Mouse (Mus musculus) neural tube, embryonic 13.5 days (tissue): ENCODE results near the gene Lypla2. TPM values are rescaled to one million over a fixed set of nuclear protein-coding genes. Genes with fewer than 3 reads are reported as not detected.
A peak's percentile ranks its signal among the peaks of the same experiment; 100 is the strongest.

ENCODE experiments used
- ATAC-seq: fragments of 200-750 bp; cut with Nextera tagmentation; 2 replicates; pipeline ENCODE4 v1.8.0; 2017; ENCODE audit warnings: low read depth, mild to moderate bottlenecking, moderate TSS enrichment, moderate library complexity
- H3K27ac ChIP-seq: fragments of 300-500 bp; sonication (generic); replicated peaks from 2 replicates; pipeline ENCODE4 v1.5.1; 2015; ENCODE audit warnings: moderate library complexity, mild to moderate bottlenecking, inconsistent platforms
- H3K27me3 ChIP-seq: fragments of 300-500 bp; sonication (generic); 2 replicates; pipeline ENCODE4 v1.6.1; 2015; ENCODE audit warnings: mild to moderate bottlenecking, inconsistent platforms
- H3K36me3 ChIP-seq: fragments of 300-500 bp; sonication (generic); 2 replicates; pipeline ENCODE4 v1.6.1; 2015; ENCODE audit warnings: mild to moderate bottlenecking, inconsistent platforms
- H3K4me1 ChIP-seq: fragments of 300-500 bp; sonication (generic); replicated peaks from 2 replicates; pipeline ENCODE4 v1.6.1; 2015; ENCODE audit warnings: inconsistent platforms
- H3K4me2 ChIP-seq: fragments of 300-500 bp; sonication (generic); 2 replicates; pipeline ENCODE4 v1.6.1; 2015; ENCODE audit warnings: inconsistent platforms, mild to moderate bottlenecking, moderate library complexity
- H3K4me3 ChIP-seq: fragments of 300-500 bp; sonication (generic); 2 replicates; pipeline ENCODE4 v1.5.1; 2015; ENCODE audit warnings: mild to moderate bottlenecking, inconsistent platforms
- H3K9ac ChIP-seq: fragments of 300-500 bp; sonication (generic); 2 replicates; pipeline ENCODE4 v1.6.1; 2015; ENCODE audit warnings: moderate library complexity, mild to moderate bottlenecking, inconsistent platforms
- H3K9me3 ChIP-seq: fragments of 300-500 bp; sonication (generic); 2 replicates; pipeline ENCODE4 v1.6.1; 2016; ENCODE audit warnings: inconsistent platforms
- WGBS: fragments of 180-500 bp; shearing (Covaris S2); methylation state at CpG from one replicate; pipeline ENCODE4 v1.1.7; 2015; 5-methylcytosine and 5-hydroxymethylcytosine counted together
- polyA plus RNA-seq: library from polyadenylated mRNA; unstranded; fragments of >200 nt; fragmentation: Nextera tagmentation; extraction: Ambion mirVana; gene quantifications from 2 replicates; pipeline ENCODE4 v1.2.1, GENCODE M21; 2015

The Lypla2 gene
- polyA plus RNA-seq, 1 experiment from 2014 or later, result 199 TPM

DNA sequence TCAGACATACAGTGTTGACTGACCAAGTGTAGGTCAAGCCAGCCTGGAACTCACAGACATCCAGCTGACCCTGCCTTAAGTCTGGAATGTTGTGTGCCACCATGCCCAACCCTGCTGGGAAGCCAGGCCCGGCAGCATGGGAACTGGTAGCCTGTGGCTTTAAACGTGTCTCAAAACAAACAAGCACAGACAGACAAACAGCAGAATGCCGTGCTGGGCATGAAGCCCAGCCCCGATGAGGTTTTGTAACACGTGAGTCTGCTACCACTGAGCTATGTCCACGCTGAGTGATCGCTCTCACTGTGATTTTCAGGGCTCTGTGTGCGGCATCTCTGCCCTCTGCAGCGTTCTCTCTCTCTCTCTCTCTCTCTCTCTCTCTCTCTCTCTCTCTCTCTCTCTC lies 16.5 kb downstream of the Lypla2 start:
- no peaks in the 10 kb centered on the region for H3K4me1 ChIP-seq
- no peak for ATAC-seq
- H3K9me3 ChIP-seq, result 0 out of 2 replicates have a peak, but pooled peaks cover 4% of the 10 kb centered on the region
- H3K36me3 ChIP-seq, result peaks cover 86% of the 10 kb centered on the region
- H3K9ac ChIP-seq, result no peak overlapping the region
- H3K4me2 ChIP-seq, result no peak overlapping the region
- no peak overlapping the region for H3K4me3 ChIP-seq
- WGBS, result 87% methylated on average over 9 of the region's 9 CpGs
- H3K27ac ChIP-seq, result no peak overlapping the region
- no peaks in the 10 kb centered on the region for H3K27me3 ChIP-seq

DNA sequence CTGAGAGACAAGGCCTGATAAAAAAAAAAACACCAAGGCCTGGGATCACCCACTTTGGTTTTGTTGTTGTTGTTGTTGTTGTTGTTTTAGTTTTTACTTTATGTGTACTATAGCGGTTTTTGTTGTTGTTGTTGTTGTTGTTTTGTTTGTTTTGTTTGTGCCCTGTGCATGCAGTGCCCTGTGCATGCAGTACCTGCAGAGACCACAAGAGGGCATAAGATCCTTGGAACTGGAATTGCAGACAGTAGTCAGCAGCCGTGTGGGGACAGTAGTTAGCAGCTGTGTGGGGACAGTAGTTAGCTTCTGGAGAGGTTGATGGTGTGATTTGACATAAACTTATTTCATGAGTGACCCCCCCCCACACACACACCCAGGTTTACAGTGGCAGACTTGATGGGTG lies 18.2 kb downstream of the Lypla2 start:
- no peak for ATAC-seq
- Histone ChIP-seq H3K4me2 (no peak overlapping the region), H3K4me3 (no peak overlapping the region), H3K9ac (no peak overlapping the region), H3K27ac (no peak overlapping the region), H3K4me1 (0 out of 2 replicates have a peak, but pooled peaks cover 6% of the 10 kb centered on the region), H3K9me3 (0 out of 2 replicates have a peak, but pooled peaks cover 4% of the 10 kb centered on the region), H3K36me3 (peaks cover 71% of the 10 kb centered on the region), H3K27me3 (no peaks in the 10 kb centered on the region)
- 13% methylated on average over 2 of the region's 2 CpGs for WGBS

DNA sequence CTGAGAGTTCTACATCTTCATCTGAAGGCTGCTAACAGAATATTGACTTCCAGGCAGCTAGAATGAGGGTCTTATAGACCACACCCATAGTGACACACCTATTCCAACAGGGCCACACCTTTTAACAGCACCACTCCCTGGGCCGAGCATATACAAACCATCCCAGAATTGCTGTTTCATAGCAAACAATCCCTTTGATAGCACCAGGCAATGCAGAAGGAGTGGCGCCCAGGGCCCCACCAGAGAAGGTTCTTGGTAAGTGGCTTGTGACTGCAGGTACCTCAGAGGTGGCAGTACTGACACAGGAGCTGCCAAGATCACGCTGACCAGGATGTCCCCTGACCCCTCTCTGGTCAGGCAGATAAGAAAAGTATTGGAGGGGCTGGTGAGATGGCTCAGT lies 19.2 kb downstream of the Lypla2 start:
- H3K4me3 ChIP-seq, result no peak overlapping the region
- no peaks in the 10 kb centered on the region for H3K27me3 ChIP-seq
- no peak overlapping the region for H3K4me2 ChIP-seq
- no peak overlapping the region for H3K9ac ChIP-seq
- no peak for ATAC-seq
- 0 out of 2 replicates have a peak, but pooled peaks cover 4% of the 10 kb centered on the region for H3K9me3 ChIP-seq
- WGBS, result 95% methylated on average over 3 of the region's 3 CpGs
- peaks cover 61% of the 10 kb centered on the region for H3K36me3 ChIP-seq
- H3K4me1 ChIP-seq, result peaks cover 14% of the 10 kb centered on the region
- no peak overlapping the region for H3K27ac ChIP-seq

DNA sequence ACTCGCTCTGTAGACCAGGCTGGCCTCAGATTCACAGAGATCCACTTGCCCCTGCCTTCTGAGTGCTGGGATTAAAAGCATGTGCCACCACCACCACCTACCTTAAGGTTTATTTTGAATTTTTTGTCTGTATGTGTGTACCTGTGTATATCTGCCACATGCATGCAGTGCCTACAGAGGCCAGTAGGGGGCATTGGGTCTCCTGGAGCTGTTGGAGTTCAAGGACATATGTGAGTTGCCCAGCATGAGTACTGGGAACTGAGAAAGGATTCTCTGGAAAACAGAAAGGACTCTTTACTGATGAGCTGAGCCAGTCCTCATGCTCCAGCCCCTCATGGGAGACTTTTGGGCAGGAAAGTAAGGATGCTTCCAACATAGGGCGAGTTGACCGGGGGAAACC lies 20.9 kb downstream of the Lypla2 start:
- 95% methylated on average over 3 of the region's 3 CpGs for WGBS
- Histone ChIP-seq H3K4me1 (peaks cover 28% of the 10 kb centered on the region), H3K36me3 (peaks cover 48% of the 10 kb centered on the region), H3K9ac (no peak overlapping the region), H3K9me3 (0 out of 2 replicates have a peak, but pooled peaks cover 4% of the 10 kb centered on the region), H3K4me3 (no peak overlapping the region), H3K27ac (no peak overlapping the region), H3K27me3 (no peaks in the 10 kb centered on the region), H3K4me2 (no peak overlapping the region)
- no peak for ATAC-seq

DNA sequence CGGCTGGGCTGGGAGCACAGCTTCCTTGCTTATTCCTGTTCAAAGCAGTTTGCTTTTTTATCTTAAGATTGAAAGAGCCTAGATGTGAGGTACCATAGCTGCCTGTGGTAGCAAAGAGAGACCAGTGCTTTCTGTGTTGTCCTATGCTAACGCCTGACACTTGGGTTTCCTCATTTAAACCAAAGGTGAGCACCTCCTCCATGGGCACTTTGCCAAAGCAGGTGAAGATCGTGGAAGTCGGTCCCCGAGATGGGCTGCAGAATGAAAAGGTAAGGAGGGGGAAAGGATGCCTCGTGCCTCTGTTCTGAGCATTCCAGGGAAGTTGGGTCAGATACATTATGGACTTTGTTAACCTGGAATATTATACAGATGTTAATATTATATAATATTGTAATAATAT lies 22.1 kb downstream of the Lypla2 start:
- Histone ChIP-seq H3K27me3 (no peaks in the 10 kb centered on the region), H3K4me2 (no peak overlapping the region), H3K4me1 (peaks cover 33% of the 10 kb centered on the region), H3K4me3 (no peak overlapping the region), H3K27ac (no peak overlapping the region), H3K9me3 (0 out of 2 replicates have a peak, but pooled peaks cover 4% of the 10 kb centered on the region), H3K9ac (no peak overlapping the region), H3K36me3 (peaks cover 38% of the 10 kb centered on the region)
- no peak for ATAC-seq
- WGBS, result 86% methylated on average over 6 of the region's 6 CpGs

DNA sequence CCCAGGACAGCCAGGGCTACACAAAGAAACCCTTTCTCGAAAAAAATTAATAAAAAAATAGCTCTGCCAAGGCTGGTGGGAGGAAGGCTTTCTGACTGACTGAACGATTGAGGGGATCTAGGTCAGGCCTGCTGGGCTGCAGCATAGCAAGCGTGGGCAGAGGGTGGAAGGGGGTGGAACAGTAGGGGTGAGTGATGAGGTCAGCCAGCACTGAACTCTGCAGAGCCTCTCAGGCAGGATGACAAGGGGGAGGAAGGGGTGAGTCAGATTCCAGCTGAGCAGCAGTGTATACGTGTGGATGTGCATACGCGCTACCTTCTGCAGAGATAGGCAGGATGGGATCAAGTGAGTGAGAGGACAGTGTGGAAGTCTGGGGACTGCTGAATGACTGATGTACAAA lies 22.5 kb downstream of the Lypla2 start:
- Histone ChIP-seq H3K27me3 (no peaks in the 10 kb centered on the region), H3K27ac (no peak overlapping the region), H3K9me3 (0 out of 2 replicates have a peak, but pooled peaks cover 4% of the 10 kb centered on the region), H3K4me2 (no peak overlapping the region), H3K4me3 (no peak overlapping the region), H3K4me1 (peaks cover 33% of the 10 kb centered on the region), H3K9ac (no peak overlapping the region), H3K36me3 (peaks cover 33% of the 10 kb centered on the region)
- WGBS, result 70% methylated on average over 6 of the region's 6 CpGs
- ATAC-seq, result no peak

DNA sequence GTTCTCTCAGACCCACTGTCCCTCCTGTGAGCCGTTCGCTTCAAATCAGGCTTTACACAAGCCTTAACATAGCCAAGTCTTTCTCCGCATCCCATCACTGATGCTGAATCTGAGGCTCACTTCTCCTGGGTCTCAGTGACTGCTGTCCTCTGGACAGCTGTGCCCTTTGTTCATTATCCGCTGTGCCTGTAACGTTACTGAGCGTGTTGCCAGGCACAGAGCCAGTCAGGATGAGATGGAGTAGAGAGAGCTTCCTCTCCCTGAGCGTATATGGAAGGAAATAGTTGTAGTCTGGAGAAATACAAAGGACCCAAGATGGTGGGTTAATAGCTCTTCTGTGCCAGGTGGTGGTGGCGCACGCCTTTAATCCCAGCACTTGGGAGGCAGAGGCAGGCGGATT lies 23.0 kb downstream of the Lypla2 start:
- no peak overlapping the region for H3K9ac ChIP-seq
- 82% methylated on average over 10 of the region's 10 CpGs for WGBS
- ATAC-seq, result no peak

DNA sequence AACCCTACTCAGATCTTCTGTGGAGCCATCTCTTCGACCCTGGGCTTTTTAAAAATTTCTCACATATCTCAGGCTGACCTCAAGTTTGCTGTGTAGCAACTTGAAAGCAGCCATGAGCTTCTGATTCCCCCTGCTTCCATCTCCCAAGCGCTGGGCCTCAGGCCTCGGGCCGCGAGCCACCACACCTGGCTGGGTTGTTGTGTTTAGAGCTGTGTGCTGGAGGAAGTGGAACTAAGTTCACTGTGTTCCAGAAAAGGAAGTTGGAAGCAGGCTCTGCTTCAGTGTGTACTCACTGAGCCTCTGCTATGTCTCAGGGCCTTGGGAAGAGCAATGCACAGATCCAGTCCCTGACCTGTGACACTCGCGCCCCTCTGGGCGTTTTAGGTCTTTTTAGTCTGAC lies 24.3 kb downstream of the Lypla2 start:
- WGBS, result 93% methylated on average over 8 of the region's 8 CpGs
- Histone ChIP-seq H3K27me3 (no peaks in the 10 kb centered on the region), H3K4me1 (peaks cover 33% of the 10 kb centered on the region), H3K9me3 (0 out of 2 replicates have a peak, but pooled peaks cover 4% of the 10 kb centered on the region), H3K36me3 (peaks cover 23% of the 10 kb centered on the region), H3K4me3 (no peak overlapping the region), H3K4me2 (no peak overlapping the region), H3K9ac (no peak overlapping the region), H3K27ac (no peak overlapping the region)
- no peak for ATAC-seq

More for the DNA sequence above, 23.0 kb downstream of the Lypla2 start:
- Histone ChIP-seq H3K36me3 (peaks cover 29% of the 10 kb centered on the region), H3K9me3 (0 out of 2 replicates have a peak, but pooled peaks cover 4% of the 10 kb centered on the region), H3K27me3 (no peaks in the 10 kb centered on the region), H3K4me2 (no peak overlapping the region), H3K4me3 (no peak overlapping the region), H3K27ac (no peak overlapping the region), H3K4me1 (peaks cover 33% of the 10 kb centered on the region)

DNA sequence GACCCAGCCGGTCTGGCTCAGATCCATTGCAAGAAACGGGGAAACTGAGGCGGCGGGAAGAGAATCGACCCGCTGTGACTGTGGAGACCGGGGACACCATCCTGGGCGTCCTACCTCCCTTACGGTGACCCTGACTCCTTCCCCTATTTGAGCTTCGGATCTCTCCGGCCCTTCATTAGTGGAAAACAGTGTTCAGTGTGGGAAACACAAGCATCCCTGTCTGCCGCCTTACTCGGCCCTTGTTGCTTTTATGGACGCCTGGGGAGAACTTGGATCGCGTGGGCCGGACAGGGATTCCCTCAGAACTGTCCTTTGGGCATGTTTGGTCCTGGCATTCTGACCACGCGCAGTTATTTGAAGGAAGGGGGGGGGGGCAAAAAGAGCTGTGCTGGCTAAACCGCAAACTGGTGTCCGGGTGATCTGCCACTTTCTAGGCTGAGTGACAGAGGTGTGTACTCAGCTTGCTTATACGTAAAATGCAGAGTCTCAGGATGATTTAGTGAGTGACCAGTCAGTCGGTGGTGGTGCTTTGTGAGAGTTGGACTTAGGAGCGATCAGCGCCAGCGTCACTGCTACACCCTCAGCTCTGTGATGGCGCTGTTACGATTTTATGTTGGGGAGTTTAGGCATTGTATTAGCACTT lies 25.6 kb downstream of the Lypla2 start:
- Histone ChIP-seq H3K9ac (peak overlapping the region; percentile 83), H3K27ac (peak overlapping the region; percentile 79), H3K9me3 (0 out of 2 replicates have a peak, but pooled peaks cover 4% of the 10 kb centered on the region), H3K36me3 (peaks cover 14% of the 10 kb centered on the region), H3K4me2 (peak overlapping the region; percentile 86), H3K27me3 (no peaks in the 10 kb centered on the region), H3K4me3 (peak overlapping the region; percentile 83), H3K4me1 (peaks cover 33% of the 10 kb centered on the region)
- ATAC-seq, result peak; percentile 66
- 1% methylated on average over 28 of the region's 28 CpGs for WGBS

DNA sequence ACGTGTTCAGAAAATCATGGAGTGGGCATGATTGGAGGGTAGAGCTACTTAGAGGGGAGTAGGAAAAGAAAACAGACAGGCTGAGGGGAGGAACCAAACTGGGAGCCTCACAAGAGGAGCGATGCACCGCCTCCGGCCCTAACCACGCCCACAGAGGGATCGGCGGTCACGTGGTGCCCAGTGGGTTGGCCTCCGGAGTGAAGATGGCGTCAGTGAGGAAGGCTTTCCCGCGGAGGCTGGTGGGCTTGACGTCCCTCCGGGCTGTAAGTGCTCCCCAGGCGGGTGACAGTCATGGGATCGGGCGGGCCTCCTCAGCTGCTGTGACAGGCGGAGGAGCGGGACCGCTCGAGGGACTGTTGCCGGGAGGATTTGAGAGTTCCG lies 26.2 kb downstream of the Lypla2 start, which contains the start of gene Hmgcl:
Hmgcl (plus strand) TSS at position 171 of the 381 bp plus-strand sequence.
- WGBS, result 0% methylated on average over 23 of the region's 23 CpGs

DNA sequence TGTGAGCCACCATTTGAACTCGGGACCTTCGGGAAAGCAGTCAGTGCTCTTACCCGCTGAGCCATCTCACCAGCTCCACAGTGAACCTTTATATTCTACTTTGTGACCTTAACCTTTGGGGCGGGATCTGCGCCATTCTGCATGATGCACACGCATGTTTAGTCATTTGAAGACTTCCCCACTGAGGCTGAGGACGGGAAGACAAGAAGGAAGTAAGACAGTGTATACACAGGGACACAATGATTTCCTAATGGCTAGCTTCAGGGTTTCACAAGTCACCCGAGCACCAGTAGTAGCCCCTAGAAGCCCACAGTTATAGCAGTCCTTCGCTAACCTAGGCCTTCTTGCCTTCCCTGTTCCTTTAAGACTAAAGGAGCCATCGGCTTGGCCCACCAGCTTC lies 26.7 kb downstream of the Lypla2 start:
- no peaks in the 10 kb centered on the region for H3K27me3 ChIP-seq
- H3K4me1 ChIP-seq, result peaks cover 33% of the 10 kb centered on the region
- H3K4me3 ChIP-seq, result peak overlapping the region; percentile 83
- H3K4me2 ChIP-seq, result peak overlapping the region; percentile 86
- ATAC-seq, result peak; percentile 22
- H3K27ac ChIP-seq, result peak overlapping the region; percentile 79
- H3K9ac ChIP-seq, result peak overlapping the region; percentile 83
- WGBS, result 68% methylated on average over 10 of the region's 10 CpGs
- H3K36me3 ChIP-seq, result peaks cover 9% of the 10 kb centered on the region
- no peaks in the 10 kb centered on the region for H3K9me3 ChIP-seq

More for the DNA sequence above, 26.2 kb downstream of the Lypla2 start, which contains the start of gene Hmgcl:
- Histone ChIP-seq H3K27ac (peak within 1 kb of the TSS; percentile 79), H3K9ac (peak within 1 kb of the TSS; percentile 83), H3K4me3 (peak within 1 kb of the TSS; percentile 83), H3K4me1 (peaks cover 33% of the 10 kb centered on the region), H3K9me3 (0 out of 2 replicates have a peak, but pooled peaks cover 1% of the 10 kb centered on the region), H3K36me3 (peaks cover 9% of the 10 kb centered on the region), H3K27me3 (no peaks in the 10 kb centered on the region), H3K4me2 (peak within 1 kb of the TSS; percentile 86)
- ATAC-seq, result peak; percentile 93

DNA sequence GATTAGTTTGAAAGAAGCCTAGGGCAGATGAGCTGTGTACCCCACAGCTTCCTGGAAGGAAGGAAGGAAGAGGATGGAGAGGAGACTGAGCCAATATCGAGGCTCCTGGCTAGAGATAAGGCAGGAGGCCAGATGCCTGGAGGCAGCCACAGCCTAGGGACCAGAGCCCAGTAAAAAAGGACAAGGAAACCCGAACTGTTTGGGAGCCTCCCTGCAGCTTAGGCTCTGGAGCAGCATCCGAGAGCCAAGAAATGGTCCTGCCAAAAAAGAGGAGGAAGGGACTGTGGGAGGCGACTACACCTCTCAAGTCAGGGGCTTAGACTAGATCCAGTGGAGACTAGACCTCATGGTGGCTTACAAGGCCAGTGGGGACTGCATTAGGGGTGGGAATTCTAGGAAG lies 29.0 kb downstream of the Lypla2 start:
- Histone ChIP-seq H3K27ac (no peak overlapping the region), H3K36me3 (peaks cover 28% of the 10 kb centered on the region), H3K4me3 (no peak overlapping the region), H3K9me3 (no peaks in the 10 kb centered on the region), H3K9ac (0 out of 2 replicates have a peak overlapping the region, but pooled peaks have one; percentile 38), H3K4me1 (peaks cover 22% of the 10 kb centered on the region), H3K4me2 (no peak overlapping the region), H3K27me3 (no peaks in the 10 kb centered on the region)
- ATAC-seq, result no peak
- 64% methylated on average over 4 of the region's 4 CpGs for WGBS
